Mouse (Mus musculus) erythroblast, embryonic 14.5 days (primary cell): ENCODE data around the gene Tulp2.

ENCODE experiments used
- GATA1 ChIP-seq: IDR thresholded peaks from 2 replicates; pipeline ENCODE4 v1.6.1; 2012; ENCODE audit warnings: low read length, inconsistent platforms, mixed read lengths
- TAL1 ChIP-seq: IDR thresholded peaks from 3 replicates; pipeline ENCODE4 v1.6.1; 2012; ENCODE audit warnings: low read length, inconsistent platforms, mixed read lengths

GRCm38 (mm10) chr7:45515436-45515835, 33.8 kb downstream of the Tulp2 start:
- TF ChIP-seq GATA1 (no peak), TAL1 (no peak)
